Mouse (Mus musculus): ENCODE data around the gene 4930467E23Rik. TPM values are rescaled to one million over a fixed set of nuclear protein-coding genes. Genes with fewer than 3 reads are reported as not detected.

Gene 4930467E23Rik
- polyA plus RNA-seq (2017; shearing (Covaris generic)) = under 1 TPM; 0.07 to 0.45 TPM

DNA sequence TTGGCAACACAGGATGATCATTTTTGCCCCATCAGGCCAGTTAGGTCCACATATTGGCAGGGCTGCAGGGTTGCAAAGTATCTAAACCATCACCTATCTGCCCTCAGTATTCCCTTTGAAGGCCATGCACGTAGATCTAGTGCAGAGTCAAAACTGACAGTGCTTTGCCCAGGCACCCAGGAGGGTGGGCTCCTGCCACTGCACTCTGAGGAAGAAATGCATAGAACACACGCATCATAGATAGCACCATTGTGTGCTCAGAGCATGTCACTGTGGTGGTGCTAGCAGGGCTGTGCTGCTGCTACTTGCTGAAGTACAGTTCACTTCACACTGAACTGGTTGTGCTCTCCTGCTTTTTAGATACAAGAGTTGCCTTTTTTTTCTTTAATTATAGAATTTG is at the start of gene 4930467E23Rik:
4930467E23Rik (plus strand) TSS at position 301 of the 400 bp plus-strand sequence.

Other genes with a start within 250 kb of the 4930467E23Rik start
- gene Defb7, start 234.5 kb upstream of the 4930467E23Rik start, polyA plus RNA-seq (2017; shearing (Covaris generic)) = 1 to 10 TPM in 1 of 2 experiments, not detected in 1; 2.5 TPM
- not detected for gene Gm31371, start 173.8 kb downstream of the 4930467E23Rik start, polyA plus RNA-seq (2017; shearing (Covaris generic))